Mouse (Mus musculus) cerebellum, postnatal 36 days (tissue): ENCODE measurements around the gene Spaca4.
A peak's percentile ranks its signal among the peaks of the same experiment; 100 is the strongest.

Experiments used
- DNase-seq, 2 experiments: peaks; one replicate each; pipeline ENCODE4 v3.0.0; 2021 to 2022; ENCODE audit warnings: mixed read lengths in 2 of 2

Gene Spaca4

GRCm38 (mm10) chr7:45711316-45712021 is 14.1 kb downstream of the Spaca4 start:
- DNase-seq = peak; percentile 20 to 22

GRCm38 (mm10) chr7:45710477-45711191 is 15.0 kb downstream of the Spaca4 start:
- no peak for DNase-seq

GRCm38 (mm10) chr7:45709677-45710355 is 15.8 kb downstream of the Spaca4 start:
- no peak for DNase-seq

- no peak for DNase-seq
Measured at GRCm38 (mm10) chr7:45709036-45709435, 16.6 kb downstream of the Spaca4 start.

- peak in 1 of 2 experiments; percentile 37 for DNase-seq
Measured at GRCm38 (mm10) chr7:45708221-45708761, 17.3 kb downstream of the Spaca4 start.

GRCm38 (mm10) chr7:45707375-45707967 is 18.1 kb downstream of the Spaca4 start:
- DNase-seq = peak; percentile 97

- peak; percentile 81 to 91 for DNase-seq
Measured at GRCm38 (mm10) chr7:45706721-45707241, 18.8 kb downstream of the Spaca4 start.

- peak; percentile 78 to 86 for DNase-seq
Measured at GRCm38 (mm10) chr7:45705873-45706281, 19.7 kb downstream of the Spaca4 start.

GRCm38 (mm10) chr7:45705443-45705864 is 20.2 kb downstream of the Spaca4 start:
- DNase-seq = no peak

- peak; percentile 98 to 99 for DNase-seq
Measured at GRCm38 (mm10) chr7:45704730-45705442, 20.7 kb downstream of the Spaca4 start, which contains the start of gene Dbp. Gene Dbp, plus strand, starts transcription at chr7:45705088.

GRCm38 (mm10) chr7:45704046-45704559 is 21.5 kb downstream of the Spaca4 start:
- peak; percentile 78 to 88 for DNase-seq

GRCm38 (mm10) chr7:45703521-45704033 is 22.0 kb downstream of the Spaca4 start:
- DNase-seq = peak in 1 of 2 experiments; percentile 43

GRCm38 (mm10) chr7:45702809-45703520 is 22.6 kb downstream of the Spaca4 start:
- no peak for DNase-seq

GRCm38 (mm10) chr7:45702316-45702715 is 23.3 kb downstream of the Spaca4 start:
- no peak for DNase-seq

- peak in 1 of 2 experiments; percentile 22 for DNase-seq
Measured at GRCm38 (mm10) chr7:45701607-45702006, 24.0 kb downstream of the Spaca4 start.

GRCm38 (mm10) chr7:45701072-45701471 is 24.5 kb downstream of the Spaca4 start:
- no peak for DNase-seq

- peak; percentile 76 to 81 for DNase-seq
Measured at GRCm38 (mm10) chr7:45700301-45701015, 25.2 kb downstream of the Spaca4 start.

GRCm38 (mm10) chr7:45699523-45700141 is 26.0 kb downstream of the Spaca4 start, which contains the start of gene Car11:
Gene Car11, plus strand, starts transcription at chr7:45699843.
- DNase-seq = peak; percentile 55 to 61

GRCm38 (mm10) chr7:45697894-45698293 is 27.7 kb downstream of the Spaca4 start:
- no peak for DNase-seq
